Mouse (Mus musculus) hindbrain, embryonic 11.5 days (tissue): ENCODE measurements around the gene Tpgs1. TPM values are rescaled to one million over a fixed set of nuclear protein-coding genes. Genes with fewer than 3 reads are reported as not detected.

Source experiments
- ATAC-seq: fragments of 200-750 bp; cut with Nextera tagmentation; 2 replicates; pipeline ENCODE4 v1.8.0; 2017; ENCODE audit warnings: mild to moderate bottlenecking, moderate TSS enrichment, moderate library complexity; ENCODE audit not compliant: low FRiP score
- DNase-seq: peaks from one replicate; pipeline ENCODE4 v3.0.0-alpha.2; 2015; ENCODE audit warnings: low spot score
- H3K27ac ChIP-seq: fragments of 300-500 bp; sonication (generic); 2 replicates; pipeline ENCODE4 v1.5.1; 2014; ENCODE audit warnings: mild to moderate bottlenecking, low read depth, low read length
- H3K27me3 ChIP-seq: fragments of 300-500 bp; sonication (generic); 2 replicates; pipeline ENCODE4 v1.6.1; 2014; ENCODE audit warnings: mild to moderate bottlenecking, low read length, moderate library complexity, mixed read lengths; ENCODE audit not compliant: control insufficient read depth, insufficient read depth
- H3K36me3 ChIP-seq: fragments of 300-500 bp; sonication (generic); 2 replicates; pipeline ENCODE4 v1.6.1; 2014; ENCODE audit warnings: mild to moderate bottlenecking, low read length, moderate library complexity, mixed read lengths; ENCODE audit not compliant: control insufficient read depth, insufficient read depth
- H3K4me1 ChIP-seq: fragments of 300-500 bp; sonication (generic); replicated peaks from 2 replicates; pipeline ENCODE4 v1.6.1; 2014; ENCODE audit warnings: low read length, mixed read lengths; ENCODE audit not compliant: control insufficient read depth, insufficient read depth
- H3K4me2 ChIP-seq: fragments of 300-500 bp; sonication (generic); replicated peaks from 2 replicates; pipeline ENCODE4 v1.6.1; 2014; ENCODE audit warnings: mild to moderate bottlenecking, low read depth, low read length
- H3K4me3 ChIP-seq: fragments of 300-500 bp; sonication (generic); 2 replicates; pipeline ENCODE4 v1.5.1; 2014; ENCODE audit warnings: low read depth, low read length
- H3K9ac ChIP-seq: fragments of 300-500 bp; sonication (generic); 2 replicates; pipeline ENCODE4 v1.6.1; 2014; ENCODE audit warnings: low read depth, low read length
- H3K9me3 ChIP-seq: fragments of 300-500 bp; sonication (generic); 2 replicates; pipeline ENCODE4 v1.6.1; 2016; ENCODE audit warnings: low read length; ENCODE audit not compliant: control insufficient read depth
- WGBS: fragments of 180-500 bp; shearing (Covaris S2); extraction: QIAGEN DNeasy Blood & Tissue Kit; methylation state at CpG from one replicate; pipeline ENCODE4 v1.1.7; 2014; 5-methylcytosine and 5-hydroxymethylcytosine counted together
- polyA plus RNA-seq: library from polyadenylated mRNA; unstranded; fragments of >200 nt; fragmentation: Nextera tagmentation; extraction: Ambion mirVana; gene quantifications from 2 replicates; pipeline ENCODE4 v1.2.1, GENCODE M21; 2014

Tpgs1 gene
- polyA plus RNA-seq, 1 experiment from 2014 or later = 70.8 TPM

DNA sequence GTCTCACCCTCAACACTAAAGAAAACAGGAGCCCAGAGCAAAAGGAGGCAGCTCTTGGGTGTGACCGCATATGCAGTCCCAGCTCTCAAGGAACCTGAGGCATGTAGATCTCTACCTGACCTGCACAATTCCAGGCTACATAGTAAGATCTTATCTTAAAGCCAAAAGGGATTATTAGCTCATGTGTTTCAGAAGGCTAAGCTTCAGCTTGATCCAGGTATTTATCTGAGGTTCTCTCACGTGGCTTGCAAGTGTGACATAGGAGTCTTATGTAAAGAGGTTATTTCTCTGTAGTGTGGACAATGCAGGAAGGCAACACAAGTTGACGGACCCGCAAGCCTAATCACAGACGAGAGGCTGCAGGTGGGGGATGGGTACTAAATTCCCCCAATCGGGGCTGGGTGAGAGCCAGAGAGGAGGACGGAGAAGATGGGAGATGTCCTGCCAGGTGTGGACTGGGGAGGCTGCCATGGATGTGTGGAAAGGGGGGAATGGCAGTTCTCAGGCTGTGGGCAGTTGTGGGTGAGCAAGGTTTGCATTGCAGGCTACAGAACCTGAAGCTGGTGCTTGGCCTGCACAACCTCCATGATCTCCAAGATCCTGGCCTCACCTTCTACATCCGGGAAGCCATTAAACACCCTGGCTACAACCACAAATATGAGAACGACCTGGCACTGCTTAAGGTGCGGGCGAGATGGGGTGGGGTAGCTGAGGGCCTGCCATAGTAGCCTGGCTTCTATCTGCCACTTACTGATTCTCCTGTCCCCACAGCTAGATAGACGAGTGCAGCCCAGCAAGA, 24.6 kb downstream of the Tpgs1 start:
- no peak overlapping the region for H3K27ac ChIP-seq
- ATAC-seq (no peak), DNase-seq (no peak)
- H3K27me3 ChIP-seq = no peaks in the 10 kb centered on the region
- H3K4me1 ChIP-seq = no peaks in the 10 kb centered on the region
- H3K9me3 ChIP-seq = no peaks in the 10 kb centered on the region
- no peak overlapping the region for H3K4me2 ChIP-seq
- H3K36me3 ChIP-seq = 0 out of 2 replicates have a peak, but pooled peaks cover 3% of the 10 kb centered on the region
- H3K9ac ChIP-seq = no peak overlapping the region
- WGBS = 83% methylated on average over 12 of the region's 12 CpGs
- H3K4me3 ChIP-seq = no peak overlapping the region

DNA sequence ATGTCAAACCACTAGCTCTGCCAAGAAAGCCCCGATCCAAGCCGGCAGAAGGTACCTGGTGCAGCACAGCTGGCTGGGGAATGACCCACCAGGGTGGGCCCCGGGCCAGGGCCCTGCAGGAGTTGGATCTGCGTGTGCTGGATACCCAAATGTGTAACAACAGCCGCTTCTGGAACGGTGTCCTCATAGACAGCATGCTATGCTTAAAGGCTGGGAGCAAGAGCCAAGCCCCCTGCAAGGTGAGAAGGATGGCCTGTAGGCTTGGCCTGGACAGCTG, 25.1 kb downstream of the Tpgs1 start:
- no peak for ATAC-seq
- Histone ChIP-seq H3K9me3 (no peaks in the 10 kb centered on the region), H3K4me3 (no peak overlapping the region), H3K27ac (no peak overlapping the region), H3K4me1 (no peaks in the 10 kb centered on the region), H3K27me3 (no peaks in the 10 kb centered on the region), H3K9ac (no peak overlapping the region), H3K4me2 (no peak overlapping the region), H3K36me3 (no peaks in the 10 kb centered on the region)
- no peak for DNase-seq
- WGBS = 85% methylated on average over 6 of the region's 6 CpGs

DNA sequence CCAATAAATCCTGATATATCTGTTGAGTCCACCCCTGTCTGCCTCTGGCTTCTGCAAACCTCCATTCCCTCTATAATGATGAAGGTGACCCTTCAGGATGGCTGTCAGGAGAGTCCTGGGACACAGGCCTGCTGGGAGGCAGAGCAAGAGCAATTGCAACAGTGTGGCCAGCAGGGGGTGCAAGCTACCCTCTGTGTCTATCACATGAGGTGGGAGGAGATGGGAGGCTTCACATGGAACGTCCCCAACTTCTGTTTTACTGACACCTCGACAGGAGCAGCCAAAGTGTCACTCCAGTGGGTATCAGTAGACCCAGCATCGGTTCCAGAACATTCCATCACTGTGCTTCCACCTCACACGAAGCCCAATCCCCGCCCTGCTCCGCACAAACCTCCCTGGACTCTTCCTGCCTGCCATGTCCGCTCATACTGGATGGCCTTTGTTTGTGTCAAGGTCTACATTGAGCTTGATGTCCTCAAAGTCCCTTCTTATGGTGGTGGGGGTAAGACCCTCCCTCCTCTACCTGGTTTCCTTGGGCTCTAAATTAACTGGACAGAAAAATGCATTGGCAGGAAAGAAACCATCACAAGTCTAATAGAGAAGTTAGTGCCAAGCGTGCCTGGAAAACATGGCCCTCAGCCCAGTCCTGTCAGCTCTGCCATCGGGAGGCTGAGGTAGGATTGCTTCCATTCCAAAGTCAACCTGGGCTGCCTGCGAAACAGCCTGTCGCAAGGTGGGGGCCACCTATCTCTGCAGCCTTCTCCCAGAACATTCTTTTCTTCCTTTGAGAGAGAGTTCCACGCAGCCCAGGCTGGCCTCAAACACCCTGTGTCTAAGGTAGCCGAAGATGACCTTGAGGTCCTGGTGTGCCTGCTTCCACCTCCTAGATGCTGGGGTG, 26.3 kb downstream of the Tpgs1 start:
- Histone ChIP-seq H3K4me2 (no peak overlapping the region), H3K9me3 (no peaks in the 10 kb centered on the region), H3K27me3 (no peaks in the 10 kb centered on the region), H3K4me3 (no peak overlapping the region), H3K27ac (no peak overlapping the region), H3K9ac (no peak overlapping the region), H3K36me3 (no peaks in the 10 kb centered on the region), H3K4me1 (no peaks in the 10 kb centered on the region)
- WGBS = 65% methylated on average over 13 of the region's 13 CpGs
- ATAC-seq = peak; percentile 36
- peak; percentile 76 for DNase-seq

DNA sequence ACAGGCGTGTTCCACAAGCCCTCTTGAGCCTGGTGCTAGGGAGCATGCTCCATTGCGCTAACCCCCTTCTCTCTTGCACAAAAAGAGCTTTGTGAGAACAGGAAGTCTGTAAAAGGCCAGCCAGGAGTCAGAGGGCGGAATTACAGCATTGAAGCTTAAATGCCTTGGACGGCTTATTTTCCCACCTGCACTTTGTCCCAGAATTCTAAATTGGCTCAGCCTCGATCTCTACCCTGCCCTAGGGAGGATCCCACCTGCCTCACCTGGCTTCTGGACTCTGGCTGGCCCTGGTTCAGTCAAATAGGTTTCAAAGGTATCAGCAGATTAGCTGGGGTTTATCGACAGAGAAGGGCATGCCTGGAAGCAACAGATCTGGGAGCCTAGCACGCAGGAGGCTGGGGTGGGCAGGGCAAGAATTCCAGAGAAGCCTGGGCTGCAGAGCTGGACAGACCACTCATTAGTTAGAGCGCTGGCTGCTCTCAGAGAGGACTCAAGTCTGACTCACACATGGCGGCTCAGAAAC, 27.0 kb downstream of the Tpgs1 start:
- Histone ChIP-seq H3K9me3 (no peaks in the 10 kb centered on the region), H3K36me3 (no peaks in the 10 kb centered on the region), H3K27me3 (no peaks in the 10 kb centered on the region), H3K9ac (no peak overlapping the region), H3K27ac (no peak overlapping the region), H3K4me3 (no peak overlapping the region), H3K4me2 (no peak overlapping the region), H3K4me1 (no peaks in the 10 kb centered on the region)
- ATAC-seq (no peak), DNase-seq (no peak)
- WGBS = 64% methylated on average over 9 of the region's 9 CpGs

DNA sequence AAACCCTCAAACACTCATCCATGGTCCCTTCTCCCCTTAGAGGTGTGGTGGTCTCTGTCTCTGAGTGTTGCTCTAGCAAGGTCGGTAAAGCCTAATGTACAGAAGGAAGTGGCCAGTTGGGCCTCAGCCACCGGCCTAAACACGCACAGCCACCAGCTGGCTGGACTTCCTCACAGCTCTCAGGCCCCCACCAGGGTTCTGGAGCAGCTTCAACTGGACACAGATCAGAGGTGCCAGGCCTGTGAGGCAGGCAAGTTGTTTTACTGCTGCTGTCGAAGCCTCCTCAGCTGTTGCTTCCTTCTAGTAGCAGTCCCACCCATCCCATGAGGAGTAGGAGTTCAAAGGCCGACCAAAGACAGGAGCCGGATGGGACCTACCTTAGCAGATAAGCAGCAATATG, 28.7 kb downstream of the Tpgs1 start:
- DNase-seq (no peak), ATAC-seq (no peak)
- Histone ChIP-seq H3K9me3 (no peaks in the 10 kb centered on the region), H3K4me3 (no peak overlapping the region), H3K9ac (no peak overlapping the region), H3K4me2 (no peak overlapping the region), H3K27ac (no peak overlapping the region), H3K27me3 (no peaks in the 10 kb centered on the region), H3K4me1 (no peaks in the 10 kb centered on the region), H3K36me3 (no peaks in the 10 kb centered on the region)
- 81% methylated on average over 6 of the region's 6 CpGs for WGBS

DNA sequence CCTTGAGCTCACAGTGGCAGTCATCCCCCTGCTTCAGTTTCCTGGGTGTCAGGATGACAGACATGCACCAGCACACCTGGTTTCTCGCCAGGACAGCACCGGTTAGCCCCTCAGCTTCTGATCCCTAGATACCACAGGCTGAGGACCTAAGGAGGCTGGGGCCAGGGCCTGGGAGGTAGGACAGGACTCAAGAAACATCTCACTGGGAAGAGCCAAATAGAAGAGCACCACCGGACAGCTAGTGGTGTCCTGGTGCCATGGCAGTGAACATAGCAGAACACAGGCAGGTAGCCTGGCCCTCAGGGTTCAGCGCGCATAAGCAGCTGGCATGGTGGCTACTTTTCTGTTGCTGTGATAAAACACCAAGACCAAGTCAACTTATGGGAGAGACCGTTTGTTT, 29.3 kb downstream of the Tpgs1 start:
- no peaks in the 10 kb centered on the region for H3K4me1 ChIP-seq
- H3K9ac ChIP-seq = no peak overlapping the region
- DNase-seq = no peak
- no peak overlapping the region for H3K4me2 ChIP-seq
- no peaks in the 10 kb centered on the region for H3K36me3 ChIP-seq
- WGBS = 96% methylated on average over 6 of the region's 6 CpGs
- no peak for ATAC-seq
- no peaks in the 10 kb centered on the region for H3K9me3 ChIP-seq
- no peaks in the 10 kb centered on the region for H3K27me3 ChIP-seq
- H3K27ac ChIP-seq = no peak overlapping the region
- no peak overlapping the region for H3K4me3 ChIP-seq

DNA sequence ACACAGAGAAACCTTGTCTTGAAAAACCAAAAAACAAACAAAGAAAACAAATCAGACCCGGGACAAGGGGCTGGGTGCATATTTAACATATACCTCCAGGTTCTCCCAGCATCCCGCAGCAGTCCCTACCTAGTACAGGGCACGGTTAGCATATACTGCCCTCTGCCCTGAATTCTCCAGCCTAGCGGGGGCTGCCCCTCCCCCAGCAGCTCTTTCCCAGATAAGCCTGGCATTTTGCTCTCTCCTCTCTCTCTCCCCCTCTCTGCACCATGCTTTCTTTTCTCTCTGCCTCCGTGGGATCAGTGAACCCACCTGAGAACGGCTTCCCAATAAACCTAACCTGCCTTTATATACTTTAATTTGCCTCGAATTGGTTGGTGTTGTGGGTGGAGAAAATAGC, 31.5 kb downstream of the Tpgs1 start:
- no peak overlapping the region for H3K4me3 ChIP-seq
- ATAC-seq (no peak), DNase-seq (no peak)
- H3K4me1 ChIP-seq = peaks cover 5% of the 10 kb centered on the region; the same call in 1 of the 2 replicates
- H3K27me3 ChIP-seq = no peaks in the 10 kb centered on the region
- no peak overlapping the region for H3K9ac ChIP-seq
- no peak overlapping the region for H3K27ac ChIP-seq
- no peaks in the 10 kb centered on the region for H3K36me3 ChIP-seq
- WGBS = 47% methylated on average over 7 of the region's 7 CpGs
- no peaks in the 10 kb centered on the region for H3K9me3 ChIP-seq
- H3K4me2 ChIP-seq = no peak overlapping the region

DNA sequence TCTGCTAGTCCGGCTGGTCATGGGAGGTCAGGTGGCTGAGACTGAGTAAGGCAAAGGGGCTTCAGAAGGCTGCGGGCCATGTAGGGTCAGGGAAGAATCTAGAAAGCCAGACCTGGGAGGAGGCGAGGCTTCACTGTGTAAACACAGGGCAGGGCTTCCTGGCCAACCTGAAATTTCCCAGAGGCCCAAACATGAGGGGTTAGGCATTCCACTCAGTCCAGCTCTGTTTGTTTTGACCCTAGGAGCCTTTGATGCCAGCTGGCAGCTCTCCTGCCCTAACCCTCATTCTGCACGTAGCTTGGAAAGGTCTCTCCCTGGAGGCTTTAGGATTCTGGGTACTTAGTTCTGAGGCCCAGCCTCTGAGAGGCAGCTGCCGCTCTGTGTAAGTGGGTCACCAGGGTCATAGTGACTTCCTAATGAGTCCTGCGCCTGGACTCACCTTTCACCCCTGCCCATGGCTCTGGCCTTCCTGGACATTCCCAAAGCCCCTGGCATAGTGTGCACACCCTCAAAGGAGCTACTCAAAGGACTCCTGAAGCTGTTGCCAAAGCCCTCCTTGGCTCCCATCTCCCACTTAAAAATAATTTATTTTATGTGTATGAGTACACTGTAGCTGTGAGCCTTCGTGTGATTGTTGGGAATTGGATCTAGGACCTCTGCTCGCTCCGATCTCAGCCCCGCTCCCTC, 32.4 kb downstream of the Tpgs1 start:
- Histone ChIP-seq H3K27ac (no peak overlapping the region), H3K4me2 (no peak overlapping the region), H3K4me1 (peaks cover 5% of the 10 kb centered on the region), H3K9me3 (no peaks in the 10 kb centered on the region), H3K36me3 (no peaks in the 10 kb centered on the region), H3K9ac (no peak overlapping the region), H3K4me3 (no peak overlapping the region), H3K27me3 (no peaks in the 10 kb centered on the region)
- 59% methylated on average over 10 of the region's 10 CpGs for WGBS
- ATAC-seq (no peak), DNase-seq (no peak)
